Mouse (Mus musculus): ENCODE data around the gene 4933427I04Rik. TPM values are rescaled to one million over a fixed set of nuclear protein-coding genes. Genes with fewer than 3 reads are reported as not detected.

4933427I04Rik gene
- not detected in 2 replicates for polyA plus RNA-seq (2016; fragmentation: Nextera tagmentation; extraction: Ambion mirVana)

DNA sequence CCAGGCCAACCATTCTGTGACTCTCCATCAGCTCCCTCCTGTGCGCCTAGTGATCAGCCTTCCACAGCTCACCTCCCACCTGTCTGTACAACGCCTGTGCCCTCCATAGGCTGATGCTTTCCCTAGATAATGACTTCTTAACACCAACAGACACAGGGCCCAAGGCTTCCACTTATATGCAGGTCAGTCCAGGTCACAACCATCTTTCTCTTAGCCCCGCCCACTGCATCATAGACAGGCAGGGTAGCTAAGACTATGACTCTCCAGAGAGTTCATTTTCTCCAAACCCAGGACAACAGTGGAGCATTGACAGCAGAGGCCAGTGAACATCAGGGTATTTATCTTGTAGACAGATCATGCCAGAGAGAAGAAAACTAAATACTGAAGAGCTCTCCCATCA is at the start of gene 4933427I04Rik:
4933427I04Rik (plus strand) TSS at position 301 of the 400 bp plus-strand sequence.
- no peak within 1 kb of the TSS for H3K4me3 ChIP-seq (replicated peaks)
- no peak for ATAC-seq (ENCODE audit: insufficient number of reproducible peaks, insufficient read depth, low FRiP score, low TSS enrichment, low read depth)
- WGBS, result 87% methylated on average over 3 of the region's 3 CpGs

DNA sequence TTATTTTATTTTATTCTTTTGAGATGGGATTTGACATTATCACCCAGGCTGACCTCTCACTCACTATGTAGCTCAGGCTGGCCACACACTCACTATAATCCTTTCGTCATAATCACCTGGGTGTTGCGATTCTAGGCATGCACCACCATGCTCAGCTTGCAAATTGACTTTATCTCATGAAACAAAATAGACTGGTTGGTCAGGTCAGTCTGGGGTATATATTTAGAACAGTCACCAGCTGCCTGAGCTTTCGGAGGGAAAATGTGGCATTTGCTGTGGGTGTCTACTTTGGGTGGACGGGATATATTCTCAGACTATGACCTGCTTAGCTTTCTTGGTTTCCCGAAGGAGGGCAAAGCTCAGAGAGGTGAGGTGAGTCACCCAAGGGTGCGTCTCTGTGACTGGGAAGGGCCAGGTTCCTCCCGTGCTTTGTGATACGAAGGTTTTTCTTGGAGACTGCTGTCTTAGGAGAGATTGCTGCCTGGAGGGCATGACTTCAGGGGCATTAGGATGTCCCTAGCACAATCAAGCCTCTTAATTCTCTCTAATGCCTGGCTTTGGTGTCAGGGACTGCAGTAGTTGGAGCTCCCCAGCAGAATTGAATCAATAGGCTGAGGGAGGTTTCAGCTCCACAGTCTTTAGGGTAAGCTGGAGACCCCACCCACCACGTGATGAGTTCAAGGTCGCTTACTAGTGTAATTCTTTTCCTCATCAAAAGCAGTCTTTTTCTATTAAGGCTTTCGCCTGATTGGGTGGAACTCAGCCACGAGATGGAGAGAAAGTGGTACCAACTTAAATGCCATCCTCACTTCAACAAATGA is 48.8 kb upstream of the 4933427I04Rik start:
- no peak for ATAC-seq (ENCODE audit: insufficient number of reproducible peaks, insufficient read depth, low FRiP score, low TSS enrichment, low read depth)
- Histone ChIP-seq H3K4me3 (replicated peaks) (no peak overlapping the region), H3K9ac (replicated peaks) (no peak overlapping the region), H3K27me3 (no peaks in the 10 kb centered on the region), H3K4me2 (no peak overlapping the region), H3K4me1 (replicated peaks) (no peaks in the 10 kb centered on the region), H3K9me3 (no peaks in the 10 kb centered on the region), H3K36me3 (no peaks in the 10 kb centered on the region), H3K27ac (no peak overlapping the region)
- WGBS, result 82% methylated on average over 12 of the region's 12 CpGs

More for the DNA sequence above, at the start of gene 4933427I04Rik:
- Histone ChIP-seq H3K9ac (replicated peaks) (no peak within 1 kb of the TSS), H3K27me3 (no peaks in the 10 kb centered on the region), H3K4me1 (replicated peaks) (no peaks in the 10 kb centered on the region), H3K4me2 (no peak within 1 kb of the TSS), H3K9me3 (no peaks in the 10 kb centered on the region), H3K36me3 (no peaks in the 10 kb centered on the region), H3K27ac (no peak within 1 kb of the TSS)

DNA sequence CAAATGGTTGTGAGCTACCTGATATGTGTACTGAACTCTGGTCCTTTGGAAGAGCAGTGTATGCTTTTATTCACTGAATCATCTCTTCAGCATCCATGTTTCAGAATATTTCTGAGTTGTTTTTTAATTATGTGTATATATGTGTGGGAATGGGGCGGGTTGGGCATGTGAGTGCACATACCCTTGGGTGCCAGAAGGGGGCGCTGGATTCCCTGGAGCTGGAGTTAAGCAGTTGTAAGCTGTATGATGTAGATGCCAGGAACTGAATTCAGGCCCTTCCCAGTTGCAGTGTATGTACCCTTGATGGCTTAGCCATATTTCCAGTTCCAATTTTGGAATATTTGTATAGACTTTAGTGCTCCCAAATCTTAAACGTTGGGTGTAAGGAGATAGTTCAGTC is 47.0 kb upstream of the 4933427I04Rik start:
- no peak overlapping the region for H3K4me2 ChIP-seq
- no peaks in the 10 kb centered on the region for H3K36me3 ChIP-seq
- no peak overlapping the region for H3K9ac ChIP-seq (replicated peaks)
- no peaks in the 10 kb centered on the region for H3K4me1 ChIP-seq (replicated peaks)
- no peaks in the 10 kb centered on the region for H3K9me3 ChIP-seq
- no peak for ATAC-seq (ENCODE audit: insufficient number of reproducible peaks, insufficient read depth, low FRiP score, low TSS enrichment, low read depth)
- WGBS, result 81% methylated on average over 3 of the region's 3 CpGs
- no peak overlapping the region for H3K27ac ChIP-seq
- H3K27me3 ChIP-seq, result no peaks in the 10 kb centered on the region
- no peak overlapping the region for H3K4me3 ChIP-seq (replicated peaks)

DNA sequence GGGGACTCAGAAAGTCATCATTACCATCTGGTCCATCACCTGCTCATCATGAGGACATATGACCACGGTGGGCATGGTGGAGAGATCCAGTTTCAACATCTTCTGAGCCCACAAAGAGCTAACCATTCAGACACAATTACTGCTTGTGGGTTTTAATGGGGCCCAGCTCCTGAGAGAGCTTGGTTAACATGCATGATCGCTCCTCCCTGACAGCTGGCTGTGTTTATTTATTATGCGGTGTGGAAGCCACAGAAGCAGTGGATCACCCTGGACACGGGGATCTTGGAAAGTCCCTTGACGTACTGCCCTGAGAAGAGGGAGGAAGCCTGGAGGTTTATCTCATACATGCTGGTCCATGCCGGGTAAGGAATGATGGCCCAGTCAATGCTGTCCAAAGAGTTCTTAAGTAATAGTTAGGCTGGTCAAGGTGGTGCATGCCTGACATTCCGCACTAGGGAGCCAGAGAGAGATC is 45.4 kb upstream of the 4933427I04Rik start:
- Histone ChIP-seq H3K4me2 (no peak overlapping the region), H3K4me1 (replicated peaks) (no peaks in the 10 kb centered on the region), H3K27me3 (no peaks in the 10 kb centered on the region), H3K9ac (replicated peaks) (no peak overlapping the region), H3K4me3 (replicated peaks) (no peak overlapping the region), H3K9me3 (no peaks in the 10 kb centered on the region), H3K27ac (no peak overlapping the region), H3K36me3 (no peaks in the 10 kb centered on the region)
- WGBS, result 72% methylated on average over 7 of the region's 7 CpGs
- ATAC-seq (ENCODE audit: insufficient number of reproducible peaks, insufficient read depth, low FRiP score, low TSS enrichment, low read depth), result no peak

DNA sequence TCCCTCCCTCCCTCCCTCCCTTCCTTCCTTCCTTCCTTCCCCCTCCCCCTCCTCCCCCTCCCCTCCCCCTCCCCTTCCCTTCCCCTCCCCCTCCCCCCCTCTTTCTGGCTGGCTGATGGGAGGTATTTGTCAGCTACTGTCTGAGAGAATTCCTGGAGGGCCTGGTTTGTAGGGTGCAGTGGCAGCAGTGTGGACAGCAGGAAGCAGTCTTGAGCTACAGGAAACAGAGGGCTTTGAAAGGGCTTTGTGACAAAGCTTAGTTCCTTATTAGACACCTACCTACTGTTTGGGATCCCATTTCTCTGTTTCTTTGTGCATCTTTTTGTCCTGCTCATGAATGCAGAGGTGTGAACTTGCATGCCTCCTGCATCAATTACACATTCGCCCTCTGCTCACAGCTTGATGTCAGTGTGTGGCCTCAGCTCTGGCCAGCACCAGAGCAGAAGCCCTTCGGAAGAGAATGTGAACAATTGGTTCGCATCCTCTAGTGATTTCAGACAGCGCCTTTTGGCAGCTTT is 40.3 kb upstream of the 4933427I04Rik start:
- Histone ChIP-seq H3K9ac (replicated peaks) (no peak overlapping the region), H3K27me3 (no peaks in the 10 kb centered on the region), H3K9me3 (no peaks in the 10 kb centered on the region), H3K4me2 (no peak overlapping the region), H3K36me3 (no peaks in the 10 kb centered on the region), H3K4me3 (replicated peaks) (no peak overlapping the region), H3K4me1 (replicated peaks) (no peaks in the 10 kb centered on the region), H3K27ac (no peak overlapping the region)
- ATAC-seq (ENCODE audit: insufficient number of reproducible peaks, insufficient read depth, low FRiP score, low TSS enrichment, low read depth), result no peak
- WGBS, result 61% methylated on average over 4 of the region's 4 CpGs

DNA sequence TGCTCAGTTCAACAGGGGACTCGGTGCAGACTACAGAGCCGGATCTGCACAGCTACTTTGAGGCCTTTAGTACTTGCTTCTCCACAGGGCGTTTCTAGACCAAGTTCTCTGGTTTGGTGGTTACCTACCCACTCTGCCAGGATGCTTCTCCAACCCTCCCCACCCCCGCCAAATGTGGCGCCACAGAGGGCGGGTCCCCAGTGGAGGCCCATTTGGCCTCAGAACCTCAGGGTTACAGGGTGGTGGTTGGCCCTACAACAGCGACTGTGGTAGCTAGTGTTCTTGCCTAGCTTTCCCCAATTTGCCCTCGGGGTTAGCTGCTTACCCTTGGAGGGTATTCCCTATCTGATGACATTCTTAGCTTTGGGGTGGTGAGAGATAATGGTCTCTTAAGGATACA is 17.4 kb upstream of the 4933427I04Rik start:
- H3K4me3 ChIP-seq (replicated peaks), result no peak overlapping the region
- WGBS, result 82% methylated on average over 8 of the region's 8 CpGs

DNA sequence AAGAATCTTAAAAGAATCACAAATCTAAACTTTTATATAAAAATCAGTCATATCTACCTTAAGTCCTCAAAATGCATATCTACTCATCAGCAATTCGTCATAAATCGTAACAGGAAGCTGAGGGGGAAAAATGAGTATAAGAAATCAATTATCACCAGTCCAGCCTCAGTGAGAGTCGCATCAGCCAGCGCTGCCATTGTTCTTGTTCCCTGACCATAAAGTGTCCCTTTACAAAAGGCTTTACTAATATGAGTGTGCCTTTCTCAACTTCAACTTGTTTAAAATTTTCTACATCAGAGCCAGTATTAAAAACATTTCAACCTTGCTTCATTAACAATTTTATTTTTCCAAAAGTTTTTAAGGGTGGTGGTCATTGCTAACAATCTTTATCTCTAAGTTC is 2.6 kb upstream of the 4933427I04Rik start:
- 0 out of 2 replicates have a peak, but pooled peaks cover 6% of the 10 kb centered on the region for H3K9me3 ChIP-seq

More for the DNA sequence above, 17.4 kb upstream of the 4933427I04Rik start:
- 0 out of 2 replicates have a peak, but pooled peaks cover 3% of the 10 kb centered on the region for H3K9me3 ChIP-seq
- H3K36me3 ChIP-seq, result no peaks in the 10 kb centered on the region
- H3K27ac ChIP-seq, result no peak overlapping the region
- no peaks in the 10 kb centered on the region for H3K27me3 ChIP-seq
- no peak overlapping the region for H3K4me2 ChIP-seq
- ATAC-seq (ENCODE audit: insufficient number of reproducible peaks, insufficient read depth, low FRiP score, low TSS enrichment, low read depth), result no peak
- no peaks in the 10 kb centered on the region for H3K4me1 ChIP-seq (replicated peaks)
- no peak overlapping the region for H3K9ac ChIP-seq (replicated peaks)

DNA sequence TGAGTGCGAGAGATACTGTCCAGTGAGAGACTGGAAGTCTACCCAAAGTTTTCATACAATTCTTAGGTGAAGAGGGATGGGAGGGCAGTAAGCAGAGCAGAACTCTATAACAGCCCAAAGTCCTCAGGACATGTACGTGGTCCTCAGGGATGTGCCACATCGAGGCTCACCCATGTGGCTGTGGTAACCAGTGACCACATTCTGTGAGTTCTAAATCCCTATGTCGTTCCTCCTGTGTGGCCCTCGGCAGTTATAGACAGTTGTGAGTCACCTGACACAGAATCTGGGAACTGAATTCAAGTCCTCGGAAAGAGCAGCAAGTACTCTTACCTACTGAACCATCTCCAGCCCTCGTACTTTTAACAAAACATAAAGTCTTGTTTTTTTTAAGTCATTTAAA is 1.4 kb upstream of the 4933427I04Rik start:
- Histone ChIP-seq H3K4me1 (replicated peaks) (no peaks in the 10 kb centered on the region), H3K36me3 (no peaks in the 10 kb centered on the region), H3K27ac (no peak overlapping the region), H3K4me2 (no peak overlapping the region), H3K4me3 (replicated peaks) (no peak overlapping the region), H3K27me3 (no peaks in the 10 kb centered on the region), H3K9ac (replicated peaks) (no peak overlapping the region), H3K9me3 (no peaks in the 10 kb centered on the region)
- 84% methylated on average over 7 of the region's 7 CpGs for WGBS
- no peak for ATAC-seq (ENCODE audit: insufficient number of reproducible peaks, insufficient read depth, low FRiP score, low TSS enrichment, low read depth)

More for the DNA sequence above, 2.6 kb upstream of the 4933427I04Rik start:
- WGBS, result 72% methylated on average over 4 of the region's 4 CpGs
- H3K36me3 ChIP-seq, result no peaks in the 10 kb centered on the region
- no peak overlapping the region for H3K27ac ChIP-seq
- H3K4me1 ChIP-seq (replicated peaks), result no peaks in the 10 kb centered on the region
- H3K4me3 ChIP-seq (replicated peaks), result no peak overlapping the region
- no peaks in the 10 kb centered on the region for H3K27me3 ChIP-seq
- ATAC-seq (ENCODE audit: insufficient number of reproducible peaks, insufficient read depth, low FRiP score, low TSS enrichment, low read depth), result no peak
- no peak overlapping the region for H3K9ac ChIP-seq (replicated peaks)
- H3K4me2 ChIP-seq, result no peak overlapping the region

DNA sequence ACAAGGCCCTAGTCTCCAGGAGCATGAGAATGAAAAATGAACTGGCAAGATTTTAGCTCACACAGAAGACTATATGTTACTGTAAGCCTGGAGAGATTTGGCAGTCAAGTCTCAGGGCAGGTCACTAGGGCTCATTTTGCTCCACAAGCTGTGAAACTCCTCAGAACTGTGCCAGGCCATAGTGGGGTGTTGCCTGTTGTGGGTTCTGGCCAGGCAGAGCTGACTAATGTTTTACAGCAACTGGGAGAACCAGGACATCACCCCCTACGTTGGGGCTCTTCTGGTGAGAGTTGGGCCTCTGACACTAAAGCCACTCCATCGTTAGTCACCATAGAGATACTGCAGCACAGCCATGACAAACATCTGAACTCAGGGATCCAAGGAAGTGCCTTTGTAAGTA is 324 bp downstream of the 4933427I04Rik start:
- no peak for ATAC-seq (ENCODE audit: insufficient number of reproducible peaks, insufficient read depth, low FRiP score, low TSS enrichment, low read depth)
- WGBS, result 42% methylated on average over 2 of the region's 2 CpGs

DNA sequence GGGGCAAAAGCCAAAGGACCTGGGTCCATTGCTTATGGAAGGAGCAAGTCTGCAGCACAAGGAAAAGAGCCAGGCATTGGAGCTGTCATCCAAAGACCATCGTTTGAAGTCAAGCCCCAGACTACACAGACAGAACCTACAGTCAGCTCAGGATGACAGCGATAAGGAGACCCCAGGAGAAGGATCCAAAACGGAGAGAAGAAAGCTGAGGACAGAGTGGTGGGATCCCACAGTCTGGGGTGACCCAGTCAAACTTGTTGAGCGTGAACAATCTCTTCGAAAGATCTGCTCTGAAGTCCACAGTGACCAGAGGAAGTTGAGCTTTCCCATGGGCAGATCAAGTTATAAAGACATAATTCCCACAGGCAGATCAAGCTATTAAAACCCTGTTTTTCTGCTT is 1.1 kb downstream of the 4933427I04Rik start:
- Histone ChIP-seq H3K4me2 (no peak overlapping the region), H3K27ac (no peak overlapping the region), H3K9ac (replicated peaks) (no peak overlapping the region), H3K4me1 (replicated peaks) (no peaks in the 10 kb centered on the region), H3K36me3 (no peaks in the 10 kb centered on the region), H3K27me3 (no peaks in the 10 kb centered on the region), H3K9me3 (no peaks in the 10 kb centered on the region), H3K4me3 (replicated peaks) (no peak overlapping the region)
- WGBS, result 82% methylated on average over 5 of the region's 5 CpGs
- ATAC-seq (ENCODE audit: insufficient number of reproducible peaks, insufficient read depth, low FRiP score, low TSS enrichment, low read depth), result no peak

More for the DNA sequence above, 324 bp downstream of the 4933427I04Rik start:
- Histone ChIP-seq H3K9ac (replicated peaks) (no peak overlapping the region), H3K9me3 (no peaks in the 10 kb centered on the region), H3K4me2 (no peak overlapping the region), H3K27ac (no peak overlapping the region), H3K27me3 (no peaks in the 10 kb centered on the region), H3K4me3 (replicated peaks) (no peak overlapping the region), H3K36me3 (no peaks in the 10 kb centered on the region), H3K4me1 (replicated peaks) (no peaks in the 10 kb centered on the region)

DNA sequence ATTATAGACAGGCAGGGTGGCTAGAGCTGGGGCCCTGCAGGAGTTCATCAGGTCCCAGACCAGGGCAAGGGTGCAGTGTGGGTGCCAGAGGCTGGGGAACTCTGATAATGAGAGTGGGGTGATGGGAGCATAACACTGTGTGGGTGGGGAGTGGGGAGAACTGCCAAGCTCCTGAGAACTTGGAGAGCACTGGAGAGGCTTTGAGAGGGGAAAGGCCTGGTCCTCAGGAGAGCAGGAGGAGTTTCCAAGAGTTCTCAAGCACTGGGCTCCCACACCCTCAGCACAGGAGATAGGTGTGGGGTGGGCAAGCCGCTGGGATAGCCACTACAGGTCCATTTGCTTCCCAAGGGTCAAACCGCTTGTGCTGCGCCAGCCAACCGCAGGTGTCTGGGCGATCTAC is 34.2 kb downstream of the 4933427I04Rik start:
- Histone ChIP-seq H3K4me3 (replicated peaks) (no peak overlapping the region), H3K36me3 (no peaks in the 10 kb centered on the region), H3K4me1 (replicated peaks) (no peaks in the 10 kb centered on the region), H3K4me2 (no peak overlapping the region), H3K9ac (replicated peaks) (no peak overlapping the region), H3K27me3 (no peaks in the 10 kb centered on the region), H3K27ac (no peak overlapping the region), H3K9me3 (no peaks in the 10 kb centered on the region)
- no peak for ATAC-seq (ENCODE audit: insufficient number of reproducible peaks, insufficient read depth, low FRiP score, low TSS enrichment, low read depth)
- 96% methylated on average over 5 of the region's 5 CpGs for WGBS

All from limb, embryonic 12.5 days (tissue).